Mouse (Mus musculus) kidney, embryonic 14.5 days (tissue): Measurements from ENCODE around the gene Plcl1. TPM values are rescaled to one million over a fixed set of nuclear protein-coding genes. Genes with fewer than 3 reads are reported as not detected.

Experiments used
- ATAC-seq: fragments of 200-750 bp; cut with Nextera tagmentation; 2 replicates; pipeline ENCODE4 v1.8.0; 2017; ENCODE audit warnings: moderate number of reproducible peaks, mild to moderate bottlenecking, moderate TSS enrichment, moderate library complexity; ENCODE audit not compliant: low FRiP score, low TSS enrichment
- H3K27ac ChIP-seq: fragments of 300-500 bp; sonication (generic); 2 replicates; pipeline ENCODE4 v1.5.1; 2014; ENCODE audit warnings: low read depth, mild to moderate bottlenecking, low read length, moderate library complexity, mixed read lengths
- H3K27me3 ChIP-seq: fragments of 300-500 bp; sonication (generic); 2 replicates; pipeline ENCODE4 v1.6.1; 2014; ENCODE audit warnings: mild to moderate bottlenecking, low read length; ENCODE audit not compliant: control insufficient read depth, insufficient read depth
- H3K36me3 ChIP-seq: fragments of 300-500 bp; sonication (generic); 2 replicates; pipeline ENCODE4 v1.6.1; 2014; ENCODE audit warnings: low read length, mixed read lengths; ENCODE audit not compliant: control insufficient read depth, insufficient read depth
- H3K4me1 ChIP-seq: fragments of 300-500 bp; sonication (generic); 2 replicates; pipeline ENCODE4 v1.6.1; 2014; ENCODE audit warnings: low read length, mixed read lengths; ENCODE audit not compliant: control insufficient read depth, insufficient read depth
- H3K4me2 ChIP-seq: fragments of 300-500 bp; sonication (generic); replicated peaks from 2 replicates; pipeline ENCODE4 v1.6.1; 2014; ENCODE audit warnings: low read depth, mild to moderate bottlenecking, low read length
- H3K4me3 ChIP-seq: fragments of 300-500 bp; sonication (generic); 2 replicates; pipeline ENCODE4 v1.5.1; 2014; ENCODE audit warnings: mild to moderate bottlenecking, low read length
- H3K9ac ChIP-seq: fragments of 300-500 bp; sonication (generic); 2 replicates; pipeline ENCODE4 v1.6.1; 2014; ENCODE audit warnings: low read depth, mild to moderate bottlenecking, low read length, moderate library complexity
- H3K9me3 ChIP-seq: fragments of 300-500 bp; sonication (generic); 2 replicates; pipeline ENCODE4 v1.6.1; 2016; ENCODE audit warnings: low read length; ENCODE audit not compliant: control insufficient read depth
- WGBS: fragments of 180-500 bp; shearing (Covaris S2); extraction: QIAGEN DNeasy Blood & Tissue Kit; methylation state at CpG from one replicate; pipeline ENCODE4 v1.1.7; 2014; 5-methylcytosine and 5-hydroxymethylcytosine counted together
- polyA plus RNA-seq: library from polyadenylated mRNA; unstranded; fragments of >200 nt; fragmentation: Nextera tagmentation; extraction: Ambion mirVana; gene quantifications from 2 replicates; pipeline ENCODE4 v1.2.1, GENCODE M21; 2014

Gene Plcl1
- polyA plus RNA-seq, 1 experiment from 2014 or later = 5.7 TPM

GRCm38 (mm10) chr1:55617857-55618256, 212.1 kb downstream of the Plcl1 start:
- WGBS = 96% methylated on average over 2 of the region's 2 CpGs
- no peaks in the 10 kb centered on the region for H3K9me3 ChIP-seq

DNA sequence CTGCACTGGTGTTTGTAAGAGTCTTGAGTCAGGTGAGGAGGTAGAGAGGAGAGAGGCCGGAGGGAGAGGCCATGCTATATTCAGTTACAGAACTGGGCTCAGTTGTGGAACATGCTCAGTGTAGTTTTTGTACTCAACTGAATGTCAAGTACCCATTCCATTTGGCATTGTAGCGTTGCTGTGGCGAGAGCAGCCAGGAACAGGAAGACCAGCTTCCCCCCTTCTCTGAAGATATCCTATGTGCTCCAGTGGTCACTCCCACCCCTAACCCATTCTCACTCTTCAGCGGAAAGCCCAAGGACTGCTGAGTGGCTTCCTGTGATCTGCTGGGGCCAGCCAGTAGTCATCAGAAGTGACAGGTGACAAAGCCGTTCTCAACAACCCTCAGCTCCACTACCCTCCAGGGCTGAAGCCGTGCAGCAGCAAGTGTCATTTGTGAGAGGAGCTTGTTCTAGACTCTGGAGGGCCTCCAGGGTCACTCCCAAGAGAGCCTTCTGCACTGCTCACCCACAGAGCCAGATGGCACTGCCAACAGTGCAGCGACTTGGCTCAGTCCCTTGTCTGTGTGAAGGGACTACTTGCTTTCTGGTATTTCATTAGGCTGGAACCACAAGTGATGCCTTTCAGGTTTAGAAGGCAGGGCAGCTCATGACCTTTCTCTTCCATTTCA, 213.0 kb downstream of the Plcl1 start:
- Histone ChIP-seq H3K36me3 (no peaks in the 10 kb centered on the region), H3K27ac (no peak overlapping the region), H3K4me1 (peaks cover 7% of the 10 kb centered on the region; the same call in 1 of the 2 replicates), H3K9me3 (no peaks in the 10 kb centered on the region), H3K9ac (no peak overlapping the region), H3K4me2 (no peak overlapping the region), H3K27me3 (no peaks in the 10 kb centered on the region), H3K4me3 (no peak overlapping the region)
- 54% methylated on average over 7 of the region's 7 CpGs for WGBS
- ATAC-seq = no peak

More at GRCm38 (mm10) chr1:55617857-55618256, 212.1 kb downstream of the Plcl1 start:
- no peak for ATAC-seq
- no peak overlapping the region for H3K4me3 ChIP-seq
- no peak overlapping the region for H3K27ac ChIP-seq
- H3K36me3 ChIP-seq = no peaks in the 10 kb centered on the region
- H3K27me3 ChIP-seq = no peaks in the 10 kb centered on the region
- no peak overlapping the region for H3K9ac ChIP-seq
- H3K4me1 ChIP-seq = peaks cover 7% of the 10 kb centered on the region; the same call in 1 of the 2 replicates
- H3K4me2 ChIP-seq = no peak overlapping the region

- no peak for ATAC-seq
- Histone ChIP-seq H3K36me3 (no peaks in the 10 kb centered on the region), H3K9me3 (no peaks in the 10 kb centered on the region), H3K4me2 (no peak overlapping the region), H3K4me1 (no peaks in the 10 kb centered on the region), H3K27ac (no peak overlapping the region), H3K4me3 (no peak overlapping the region), H3K27me3 (no peaks in the 10 kb centered on the region), H3K9ac (no peak overlapping the region)
- WGBS = 50% methylated on average over 1 of the region's 1 CpGs
Observed at GRCm38 (mm10) chr1:55631496-55631895, 225.8 kb downstream of the Plcl1 start.

- Histone ChIP-seq H3K36me3 (no peaks in the 10 kb centered on the region), H3K27me3 (no peaks in the 10 kb centered on the region), H3K4me1 (no peaks in the 10 kb centered on the region), H3K4me2 (no peak overlapping the region), H3K4me3 (no peak overlapping the region), H3K9me3 (no peaks in the 10 kb centered on the region), H3K9ac (no peak overlapping the region), H3K27ac (no peak overlapping the region)
- WGBS = 91% methylated on average over 2 of the region's 2 CpGs
- no peak for ATAC-seq
Observed at GRCm38 (mm10) chr1:55632024-55632423, 226.3 kb downstream of the Plcl1 start.

GRCm38 (mm10) chr1:55633326-55633725, 227.6 kb downstream of the Plcl1 start:
- Histone ChIP-seq H3K4me1 (no peaks in the 10 kb centered on the region), H3K36me3 (no peaks in the 10 kb centered on the region), H3K4me2 (no peak overlapping the region), H3K27me3 (no peaks in the 10 kb centered on the region), H3K9ac (no peak overlapping the region), H3K27ac (no peak overlapping the region), H3K4me3 (no peak overlapping the region), H3K9me3 (no peaks in the 10 kb centered on the region)
- no peak for ATAC-seq
- WGBS = 85% methylated on average over 4 of the region's 4 CpGs

DNA sequence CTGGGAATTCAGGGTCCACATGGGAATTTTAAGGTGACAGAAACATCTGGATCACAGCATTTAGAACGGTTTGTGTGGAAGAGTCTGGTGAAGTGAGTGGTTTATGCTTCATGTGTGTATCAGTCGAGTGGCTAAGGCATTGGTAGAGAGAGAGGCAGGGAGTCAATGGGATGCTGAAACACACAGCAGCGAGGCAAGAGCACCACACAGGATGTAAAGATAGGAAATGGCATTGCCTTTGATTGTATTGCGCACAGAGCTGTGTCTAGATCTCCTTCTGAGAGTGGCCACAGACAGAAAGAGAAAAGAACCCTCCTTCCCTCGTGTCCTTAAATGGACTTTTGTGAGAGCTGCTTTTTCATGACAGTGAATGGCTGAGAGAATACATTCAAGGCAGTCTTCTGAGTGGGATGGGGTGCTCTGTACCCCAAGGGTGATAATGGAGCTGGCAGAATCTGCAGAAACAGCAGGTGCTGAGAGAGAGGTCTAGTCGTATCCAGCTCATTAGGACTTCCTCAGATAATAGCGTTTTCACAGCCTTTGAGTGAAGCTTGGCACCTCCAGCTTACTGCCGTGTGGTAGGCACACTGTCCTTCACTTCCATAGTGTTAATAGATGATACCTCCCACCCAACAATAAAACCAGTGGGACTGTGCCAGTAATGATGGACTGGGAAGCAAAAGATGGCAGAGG, 253.9 kb downstream of the Plcl1 start:
- H3K4me2 ChIP-seq = no peak overlapping the region
- 70% methylated on average over 8 of the region's 8 CpGs for WGBS
- no peak overlapping the region for H3K4me3 ChIP-seq
- no peaks in the 10 kb centered on the region for H3K36me3 ChIP-seq
- no peaks in the 10 kb centered on the region for H3K9me3 ChIP-seq
- no peak overlapping the region for H3K27ac ChIP-seq
- ATAC-seq = no peak
- no peak overlapping the region for H3K9ac ChIP-seq
- no peaks in the 10 kb centered on the region for H3K27me3 ChIP-seq
- peaks cover under 1% of the 10 kb centered on the region; the same call in 1 of the 2 replicates for H3K4me1 ChIP-seq

GRCm38 (mm10) chr1:55661381-55661780, 255.7 kb downstream of the Plcl1 start:
- H3K9me3 ChIP-seq = no peaks in the 10 kb centered on the region
- H3K4me1 ChIP-seq = peaks cover 8% of the 10 kb centered on the region; the same call in 1 of the 2 replicates
- H3K27me3 ChIP-seq = no peaks in the 10 kb centered on the region
- no peaks in the 10 kb centered on the region for H3K36me3 ChIP-seq
- no peak for ATAC-seq
- no peak overlapping the region for H3K27ac ChIP-seq
- H3K9ac ChIP-seq = no peak overlapping the region
- WGBS = 74% methylated on average over 2 of the region's 2 CpGs
- H3K4me3 ChIP-seq = no peak overlapping the region
- no peak overlapping the region for H3K4me2 ChIP-seq

DNA sequence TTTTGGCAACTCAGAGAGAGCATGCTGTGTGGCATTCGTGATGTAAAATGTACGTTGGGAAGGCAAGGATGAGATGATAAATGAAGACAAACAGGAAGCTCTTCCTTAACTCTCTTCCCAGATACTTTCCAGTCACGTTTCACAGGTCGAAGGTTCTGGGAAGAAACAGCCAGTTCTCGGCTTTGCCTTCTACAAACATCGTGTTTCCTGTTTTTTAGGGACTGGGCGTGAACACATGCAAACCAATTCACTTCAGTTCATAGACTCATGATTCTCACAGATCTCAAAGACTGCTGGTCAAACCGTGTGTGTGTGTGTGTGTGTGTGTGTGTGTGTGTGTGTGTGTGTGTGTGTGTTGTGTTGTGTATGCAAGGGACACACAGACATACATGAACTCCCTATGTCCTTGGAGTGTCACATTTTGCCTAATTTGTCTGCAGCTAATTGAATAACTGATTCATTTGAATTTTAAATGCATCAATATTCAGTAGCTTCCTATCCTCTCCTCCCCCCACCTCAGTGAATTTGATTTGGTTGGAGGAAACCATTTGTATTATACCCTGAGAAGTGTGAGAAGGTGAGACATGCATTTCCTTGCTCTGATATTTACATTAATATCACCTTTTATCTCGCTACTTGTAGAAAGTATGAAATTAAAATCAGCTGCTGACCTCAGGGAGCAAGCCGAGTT, 259.6 kb downstream of the Plcl1 start:
- 64% methylated on average over 10 of the region's 10 CpGs for WGBS
- ATAC-seq = no peak
- no peaks in the 10 kb centered on the region for H3K27me3 ChIP-seq
- peaks cover 8% of the 10 kb centered on the region; the same call in 1 of the 2 replicates for H3K4me1 ChIP-seq
- H3K9ac ChIP-seq = no peak overlapping the region
- H3K36me3 ChIP-seq = no peaks in the 10 kb centered on the region
- no peak overlapping the region for H3K4me2 ChIP-seq
- no peaks in the 10 kb centered on the region for H3K9me3 ChIP-seq
- no peak overlapping the region for H3K4me3 ChIP-seq
- H3K27ac ChIP-seq = no peak overlapping the region
